Mouse (Mus musculus) cerebellum, postnatal 36 days (tissue): ENCODE data around the gene Pam.

Experiments
- DNase-seq, 2 experiments: peaks; one replicate each; pipeline ENCODE4 v3.0.0; 2021 to 2022; ENCODE audit warnings: mixed read lengths in 2 of 2

Pam gene

GRCm38 (mm10) chr1:98095246-98095990, at the start of gene Pam:
Gene Pam (minus strand): TSS chr1:98095646.
- peak; percentile 52 to 64 for DNase-seq

DNA sequence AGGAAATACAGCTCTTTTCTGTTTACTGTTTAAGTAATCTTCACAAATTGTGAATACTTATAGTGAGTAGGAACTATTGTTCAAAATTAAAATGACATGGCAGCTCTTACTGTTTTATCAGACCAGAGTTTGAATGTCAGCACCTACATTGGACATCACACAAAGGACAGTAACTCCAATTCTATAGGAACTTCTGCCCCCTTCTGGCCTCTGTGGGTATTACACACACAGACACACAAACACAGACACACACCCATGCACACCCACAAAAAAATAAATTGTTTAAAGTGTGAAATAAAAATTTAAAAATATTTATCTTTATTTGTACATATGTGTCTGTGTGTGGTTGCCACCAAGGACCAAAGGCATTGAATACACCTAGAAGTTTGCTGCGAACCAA, 49.4 kb upstream of the Pam start:
- DNase-seq = no peak

DNA sequence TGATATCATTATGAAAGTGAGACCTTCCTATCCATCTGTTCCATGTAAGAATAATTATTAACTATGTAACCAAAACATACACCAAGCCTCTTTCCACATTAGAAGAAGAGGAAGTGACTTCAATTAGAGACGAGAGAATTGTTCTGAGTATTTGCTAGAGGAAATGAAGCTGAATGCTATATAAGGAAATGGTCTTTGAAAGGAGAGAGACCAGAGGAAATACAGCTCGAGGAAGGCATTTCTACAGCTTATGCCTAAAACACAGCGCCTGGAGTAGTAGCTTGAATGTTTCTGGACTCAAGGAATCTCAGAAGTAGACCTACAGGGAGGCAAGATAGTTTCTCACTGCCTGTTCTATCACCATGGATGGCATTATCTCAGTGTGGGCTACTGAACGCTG, 35.8 kb upstream of the Pam start:
- no peak for DNase-seq

GRCm38 (mm10) chr1:98129561-98130347, 34.3 kb upstream of the Pam start:
- DNase-seq = no peak

GRCm38 (mm10) chr1:98129111-98129510, 33.7 kb upstream of the Pam start:
- DNase-seq = no peak

DNA sequence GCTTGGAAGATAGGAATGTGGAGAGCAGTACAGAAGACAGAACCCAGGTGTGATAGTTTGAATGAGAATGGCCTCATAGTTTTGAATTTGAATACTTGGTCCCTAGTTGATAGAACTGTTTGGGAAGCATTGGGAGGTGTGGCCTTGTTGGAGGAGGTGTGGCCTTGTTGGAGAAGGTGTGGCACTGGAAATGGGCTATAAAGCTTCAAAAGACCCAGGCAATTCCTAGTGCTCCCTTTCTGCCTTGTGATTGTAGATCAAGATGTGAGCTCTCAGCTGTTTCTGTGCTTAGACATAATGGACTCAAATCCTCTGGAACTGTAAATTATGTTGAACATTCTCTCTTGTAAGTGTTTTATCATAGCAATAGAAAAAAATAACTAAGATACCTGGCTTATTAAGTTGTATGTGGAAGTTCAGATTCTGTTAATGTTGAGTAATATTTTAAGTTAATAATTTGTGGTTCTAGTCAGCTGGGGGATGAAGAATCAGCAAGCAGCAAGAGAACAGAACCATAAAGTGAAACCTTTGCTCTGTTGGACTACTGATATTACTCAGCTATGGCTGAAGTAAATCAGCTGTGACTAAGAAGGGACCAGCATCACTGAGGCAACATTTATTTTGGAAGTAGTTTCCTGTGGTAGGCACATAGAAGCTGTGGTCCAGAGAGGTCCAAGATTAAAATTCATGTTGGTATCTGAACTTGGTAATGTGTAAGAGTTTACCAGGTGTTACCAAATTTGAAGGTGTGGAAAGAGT, 33.1 kb upstream of the Pam start:
- DNase-seq = no peak

GRCm38 (mm10) chr1:98126268-98126667, 30.8 kb upstream of the Pam start:
- DNase-seq = no peak

DNA sequence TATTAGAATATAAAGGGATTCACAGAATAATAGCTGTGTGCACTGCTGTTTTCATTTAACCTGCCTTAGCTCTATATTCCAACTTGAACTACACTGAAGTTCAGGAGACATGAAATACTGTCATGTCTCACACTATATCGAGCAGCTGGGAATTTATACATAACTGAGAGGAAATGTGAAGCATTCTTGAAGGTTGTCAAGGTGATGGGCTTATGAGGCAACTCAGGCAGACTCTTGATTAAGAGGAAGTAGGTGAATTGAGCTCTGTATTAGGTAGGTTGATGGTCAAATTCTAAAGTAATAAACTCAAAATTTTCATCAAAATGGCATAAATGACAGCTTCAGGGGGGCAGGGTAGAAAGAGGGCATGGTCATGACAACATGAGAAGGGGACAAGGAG, 29.3 kb upstream of the Pam start:
- DNase-seq = no peak

DNA sequence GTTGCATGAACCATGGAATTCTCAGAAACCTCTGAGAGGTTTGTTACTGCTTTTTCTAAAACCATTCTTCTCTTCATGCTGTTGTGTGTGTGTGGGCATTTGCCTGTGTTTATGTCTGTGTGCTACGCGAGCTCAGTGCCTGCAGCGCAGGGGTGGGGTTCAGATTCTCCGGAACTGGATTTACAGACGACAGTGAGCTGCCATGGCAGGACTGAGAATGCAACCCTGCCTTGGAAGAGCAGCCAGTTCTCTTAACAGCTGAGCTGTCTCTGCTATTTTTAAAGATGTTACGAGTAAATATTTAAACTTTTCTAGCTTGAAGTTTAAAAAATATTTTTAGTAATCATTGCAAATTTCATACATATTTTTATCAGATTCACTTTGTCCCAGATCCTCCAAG, 24.1 kb upstream of the Pam start:
- DNase-seq = no peak

GRCm38 (mm10) chr1:98107599-98107998, 12.2 kb upstream of the Pam start:
- DNase-seq = no peak

GRCm38 (mm10) chr1:98099441-98099840, 4.0 kb upstream of the Pam start:
- no peak for DNase-seq

GRCm38 (mm10) chr1:98097957-98098729, 2.7 kb upstream of the Pam start:
- DNase-seq = no peak

GRCm38 (mm10) chr1:98096396-98096935, 1.0 kb upstream of the Pam start:
- DNase-seq = no peak

DNA sequence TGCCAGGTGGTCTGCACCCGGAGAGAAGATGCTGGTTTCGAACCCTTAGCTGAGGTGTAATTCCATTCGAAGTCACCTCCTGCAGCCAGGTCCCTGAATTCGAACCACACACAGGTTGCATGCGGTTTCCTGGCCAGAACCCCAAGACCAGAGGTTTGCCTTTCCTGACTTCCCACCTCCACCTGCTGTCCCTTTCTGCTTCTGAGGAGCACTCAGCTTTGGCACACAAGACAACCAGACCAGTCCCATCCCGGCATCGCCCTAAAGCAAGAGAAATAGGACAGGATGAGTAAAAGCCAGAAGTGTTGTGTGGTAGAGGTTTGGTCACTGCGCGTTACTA, 515 bp upstream of the Pam start:
- DNase-seq = no peak

- DNase-seq = peak; percentile 15 to 33
Observed at GRCm38 (mm10) chr1:98094811-98095245, 618 bp downstream of the Pam start.

DNA sequence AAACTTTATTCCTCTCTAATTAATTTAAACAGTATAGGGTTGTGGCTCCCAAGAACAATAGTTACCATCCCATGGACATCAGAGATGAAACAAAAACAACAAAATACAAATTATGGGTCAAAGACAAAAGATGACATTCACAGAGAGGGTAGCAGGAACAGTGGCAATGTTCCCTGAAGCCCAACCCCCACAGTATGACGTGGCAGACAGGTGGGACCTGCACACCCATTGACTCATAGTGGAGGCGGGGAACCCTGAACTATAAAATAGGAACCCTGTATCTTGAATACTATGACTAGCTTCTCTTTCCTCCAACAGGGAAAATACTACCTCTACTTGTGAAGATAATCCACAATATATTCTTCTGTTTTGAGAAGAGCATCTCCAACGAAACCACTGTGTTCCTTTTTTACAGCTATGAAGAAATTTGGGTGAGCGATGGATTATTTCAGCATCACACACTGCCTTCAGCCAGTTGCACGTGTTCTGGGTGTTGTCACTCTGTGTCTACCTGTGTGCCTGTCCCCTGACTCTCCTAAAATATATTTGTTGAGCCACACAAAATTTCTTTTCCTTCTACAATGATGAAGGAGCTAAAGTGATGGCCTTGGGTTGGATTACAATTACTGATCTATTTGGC, 6.0 kb downstream of the Pam start:
- DNase-seq = no peak

DNA sequence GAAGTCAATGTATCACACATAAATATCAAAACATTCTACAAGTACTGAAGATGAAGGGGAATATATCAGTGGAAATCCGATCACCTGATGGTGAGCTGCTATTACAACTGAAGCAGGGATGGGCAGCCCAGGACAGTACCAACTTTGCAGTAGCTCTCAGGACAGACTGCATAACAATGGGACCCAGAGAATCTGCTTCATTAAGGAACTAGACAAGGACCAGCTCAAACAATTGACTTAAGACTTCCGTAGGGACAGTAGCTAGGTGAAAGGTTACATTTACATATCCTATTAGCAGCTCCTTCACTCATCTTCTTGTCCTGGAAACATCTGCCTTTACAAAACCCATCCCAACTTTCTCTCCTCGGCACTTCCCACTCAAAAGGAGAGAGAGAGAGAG, 9.0 kb downstream of the Pam start:
- no peak for DNase-seq

GRCm38 (mm10) chr1:98084596-98085274, 10.7 kb downstream of the Pam start:
- no peak for DNase-seq

GRCm38 (mm10) chr1:98083508-98083907, 11.9 kb downstream of the Pam start:
- DNase-seq = no peak

DNA sequence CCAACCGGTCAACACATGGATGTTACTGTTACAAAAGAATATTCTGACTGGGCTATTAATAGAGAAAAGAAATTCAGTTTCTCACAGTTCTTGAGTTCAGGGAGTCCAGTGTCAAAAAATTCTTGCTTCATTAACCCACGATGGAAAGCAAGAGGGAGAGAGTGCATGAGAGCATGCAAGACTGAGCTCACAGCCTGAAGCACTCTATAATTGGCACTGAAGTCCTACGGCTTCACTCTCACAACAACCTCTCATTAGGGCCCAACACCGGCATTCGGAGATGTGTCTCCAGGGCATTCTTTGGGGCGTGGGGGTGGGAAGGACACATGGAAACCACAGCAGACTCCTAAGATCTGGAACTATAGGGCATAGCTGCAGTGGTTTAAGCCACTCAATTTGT, 12.5 kb downstream of the Pam start:
- DNase-seq = no peak

DNA sequence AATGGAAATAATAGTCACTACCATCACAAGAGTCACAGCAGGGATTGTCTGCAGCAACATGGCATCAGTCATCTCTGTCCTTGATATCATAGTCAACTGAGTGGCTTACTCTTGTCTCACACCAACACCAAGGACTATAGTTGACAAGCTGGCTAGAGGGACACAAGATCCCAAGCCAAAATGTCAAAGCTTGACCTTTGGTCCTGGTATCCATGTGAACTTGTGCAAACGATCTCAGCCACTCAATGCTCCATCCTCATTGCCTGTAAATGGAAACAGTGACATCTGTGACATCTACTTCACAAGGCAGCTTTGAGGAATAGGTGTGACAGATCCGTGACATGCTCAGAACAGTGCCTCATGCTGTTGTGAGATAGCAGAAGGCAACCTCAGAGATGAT, 15.0 kb downstream of the Pam start:
- DNase-seq = no peak
